Comparison of ENCODE assay signal across 26 mouse cellular contexts in genomic region chr8:114262331-114262730, GRCm38 (mm10). TPM values are rescaled to one million over a fixed set of nuclear protein-coding genes. Genes with fewer than 3 reads are reported as not detected.
DNase-seq lines count a peak whose midpoint lies in the region; ATAC-seq and TF ChIP-seq lines count a peak whose summit lies in the region.
"Had no signal": no experiment of that assay in that cellular context is flagged by ENCODE, and none has a peak within 500 bp of the region (broad histone marks: within the 10 kb centered on the region; RNA-seq: fewer than 3 reads in every experiment).

No protein-coding gene starts in this region.

- intact Hi-C loops in left cerebral cortex, postnatal 36 days (cut with DNase I) = no loop called here

- DNase-seq in lung, embryonic 14.5 days = peak; percentile 9
- DNase-seq in lung, postnatal 0 days (ENCODE audit: low spot score) = no peak
- peak; percentile 43 for DNase-seq in Muller cell, postnatal 12 days (ENCODE audit: inconsistent ontology term)
- peak; percentile 8 for DNase-seq in embryonic facial prominence, embryonic 10.5 days (ENCODE audit: low spot score)
- peak; percentile 26 for DNase-seq in retina, embryonic 14.5 days (ENCODE audit: low spot score)
- no peak for DNase-seq in liver
- DNase-seq in left cerebral cortex, postnatal 36 days (ENCODE audit: low spot score in 2 of 2) = no peak
- DNase-seq: adrenal gland, postnatal 10 days; cerebellum, adult 2 months; cerebellum, postnatal 36 days; gastrocnemius, postnatal 14 days; heart, adult 18-20 months; heart, postnatal 14 days; kidney, adult 2 months; kidney, postnatal 36 days; thymus, postnatal 14 days had no signal

- H3K27me3 ChIP-seq in lung, embryonic 14.5 days (ENCODE audit: insufficient read depth, low read length) = no peaks in the 10 kb centered on the region
- H3K27me3 ChIP-seq in lung, postnatal 0 days (replicated peaks; ENCODE audit: insufficient read depth, low read length) = no peaks in the 10 kb centered on the region
- no peaks in the 10 kb centered on the region for H3K27me3 ChIP-seq in embryonic facial prominence, embryonic 10.5 days (replicated peaks; ENCODE audit: low read depth, poor library complexity, severe bottlenecking)
- H3K27me3 ChIP-seq: embryonic facial prominence, embryonic 15.5 days; forebrain, embryonic 15.5 days; heart, embryonic 13.5 days; hindbrain, embryonic 12.5 days; neural tube, embryonic 12.5 days had no signal

- H3K9me3 ChIP-seq in lung, embryonic 14.5 days (ENCODE audit: low read depth, low read length) = no peaks in the 10 kb centered on the region
- H3K9me3 ChIP-seq in lung, postnatal 0 days (ENCODE audit: low read length) = no peaks in the 10 kb centered on the region
- no peaks in the 10 kb centered on the region for H3K9me3 ChIP-seq in embryonic facial prominence, embryonic 10.5 days
- H3K9me3 ChIP-seq: embryonic facial prominence, embryonic 15.5 days; forebrain, embryonic 15.5 days; heart, embryonic 13.5 days; hindbrain, embryonic 12.5 days; neural tube, embryonic 12.5 days had no signal

- no peak for TF ChIP-seq EP300 in lung, postnatal 0 days (IDR thresholded peaks at IDR 0.05)

- no peaks in the 10 kb centered on the region for H3K4me1 ChIP-seq in lung, embryonic 14.5 days (ENCODE audit: insufficient read depth)
- no peaks in the 10 kb centered on the region for H3K4me1 ChIP-seq in lung, postnatal 0 days (ENCODE audit: insufficient read depth, low read depth, low read length)
- peaks cover 6% of the 10 kb centered on the region; the same call in 1 of the 2 replicates for H3K4me1 ChIP-seq in embryonic facial prominence, embryonic 10.5 days
- H3K4me1 ChIP-seq: embryonic facial prominence, embryonic 15.5 days; heart, embryonic 13.5 days; hindbrain, embryonic 12.5 days had no signal

- ATAC-seq in lung, embryonic 14.5 days (ENCODE audit: insufficient read depth) = no peak; the same call in 1 of the 2 replicates
- ATAC-seq in lung, postnatal 0 days = no peak
- no peak for ATAC-seq in CD4-positive, CD25-positive, alpha-beta regulatory T cell, adult 4 months
- ATAC-seq: forebrain, embryonic 15.5 days had no signal

- no peaks in the 10 kb centered on the region for H3K36me3 ChIP-seq in lung, embryonic 14.5 days (ENCODE audit: insufficient read depth)
- no peaks in the 10 kb centered on the region for H3K36me3 ChIP-seq in lung, postnatal 0 days (ENCODE audit: insufficient read depth, low read length)
- H3K36me3 ChIP-seq in embryonic facial prominence, embryonic 10.5 days (replicated peaks) = no peaks in the 10 kb centered on the region
- H3K36me3 ChIP-seq: embryonic facial prominence, embryonic 15.5 days; forebrain, embryonic 15.5 days; heart, embryonic 13.5 days; hindbrain, embryonic 12.5 days; neural tube, embryonic 12.5 days had no signal

- no peak for TF ChIP-seq CTCF in lung, embryonic 14.5 days (IDR thresholded peaks at IDR 0.05; ENCODE audit: low read depth)
- TF ChIP-seq CTCF in lung, postnatal 0 days (IDR thresholded peaks at IDR 0.05) = no peak

- no peak overlapping the region for H3K4me2 ChIP-seq in lung, embryonic 14.5 days
- no peak overlapping the region for H3K4me2 ChIP-seq in lung, postnatal 0 days (replicated peaks; ENCODE audit: low read depth, low read length)
- H3K4me2 ChIP-seq: embryonic facial prominence, embryonic 15.5 days; forebrain, embryonic 15.5 days; heart, embryonic 13.5 days; hindbrain, embryonic 12.5 days; midbrain, embryonic 11.5 days; neural tube, embryonic 12.5 days had no signal

- 34% methylated on average over 2 of the region's 2 CpGs for WGBS in lung, embryonic 14.5 days
- WGBS in lung, postnatal 0 days = 31% methylated on average over 2 of the region's 2 CpGs
- WGBS in embryonic facial prominence, embryonic 10.5 days = 59% methylated on average over 2 of the region's 2 CpGs

- no peak overlapping the region for H3K4me3 ChIP-seq in lung, embryonic 14.5 days (ENCODE audit: low read depth, low read length)
- H3K4me3 ChIP-seq in lung, postnatal 0 days (ENCODE audit: low read depth, low read length) = no peak overlapping the region
- no peak overlapping the region for H3K4me3 ChIP-seq in embryonic facial prominence, embryonic 10.5 days
- H3K4me3 ChIP-seq: embryonic facial prominence, embryonic 15.5 days; forebrain, embryonic 15.5 days; heart, embryonic 13.5 days; hindbrain, embryonic 12.5 days; neural tube, embryonic 12.5 days had no signal

- H3K9ac ChIP-seq in lung, embryonic 14.5 days = no peak overlapping the region
- H3K9ac ChIP-seq in lung, postnatal 0 days (replicated peaks; ENCODE audit: low read depth) = no peak overlapping the region
- H3K9ac ChIP-seq: embryonic facial prominence, embryonic 15.5 days; forebrain, embryonic 15.5 days; heart, embryonic 13.5 days; hindbrain, embryonic 12.5 days; liver, embryonic 14.5 days; neural tube, embryonic 12.5 days had no signal

- no peak overlapping the region for H3K27ac ChIP-seq in lung, embryonic 14.5 days (ENCODE audit: low read depth)
- no peak overlapping the region for H3K27ac ChIP-seq in lung, postnatal 0 days (ENCODE audit: low read length)
- no peak overlapping the region for H3K27ac ChIP-seq in embryonic facial prominence, embryonic 10.5 days (replicated peaks)
- H3K27ac ChIP-seq: embryonic facial prominence, embryonic 15.5 days; forebrain, embryonic 15.5 days; heart, embryonic 13.5 days; hindbrain, embryonic 12.5 days; liver, embryonic 14.5 days; neural tube, embryonic 12.5 days had no signal

RNA-seq across cellular contexts. Expression of gene Vat1l, which starts 56.9 kb away (rescaled TPM):
- polyA plus RNA-seq in lung, embryonic 14.5 days (2014; fragmentation: Nextera tagmentation; extraction: Ambion mirVana) = 0.11 and 0.35 TPM in 2 replicates
- polyA plus RNA-seq in lung, postnatal 0 days (2015; fragmentation: Nextera tagmentation; extraction: Ambion mirVana) = 0.06 and 0.20 TPM in 2 replicates
- polyA plus RNA-seq in embryonic facial prominence, embryonic 10.5 days (2016; fragmentation: Nextera tagmentation; extraction: Ambion mirVana) = 4.4 and 5.9 TPM in 2 replicates
- not detected for polyA plus RNA-seq in CD4-positive, CD25-positive, alpha-beta regulatory T cell, adult 4 months (2017; shearing (Covaris generic))
- total RNA-seq in left cerebral cortex, postnatal 36 days (2021) = 10 to 100 TPM; 35.3 to 49.9 TPM
- total RNA-seq: monocyte, adult 5-6 weeks had no signal
- polyA plus RNA-seq: spleen, adult 2 months had no signal

Comparison
In these comparisons a context has a peak if more than half of its experiments do, and no peak if none do; other contexts are left out.
1. DNase-seq: peak in lung, embryonic 14.5 days (single experiment), Muller cell, postnatal 12 days (single experiment), embryonic facial prominence, embryonic 10.5 days (single experiment) and retina, embryonic 14.5 days (single experiment); none in lung, postnatal 0 days (single experiment), liver (single experiment) and left cerebral cortex, postnatal 36 days (0 of 2).